Mouse (Mus musculus): ENCODE results near the gene Abcg3.
"Not testable (repeated sequence)": the region's sequence is repeated elsewhere in the genome, so short reads cannot be mapped to it uniquely, and the experiment has no call there.

The Abcg3 gene

DNA sequence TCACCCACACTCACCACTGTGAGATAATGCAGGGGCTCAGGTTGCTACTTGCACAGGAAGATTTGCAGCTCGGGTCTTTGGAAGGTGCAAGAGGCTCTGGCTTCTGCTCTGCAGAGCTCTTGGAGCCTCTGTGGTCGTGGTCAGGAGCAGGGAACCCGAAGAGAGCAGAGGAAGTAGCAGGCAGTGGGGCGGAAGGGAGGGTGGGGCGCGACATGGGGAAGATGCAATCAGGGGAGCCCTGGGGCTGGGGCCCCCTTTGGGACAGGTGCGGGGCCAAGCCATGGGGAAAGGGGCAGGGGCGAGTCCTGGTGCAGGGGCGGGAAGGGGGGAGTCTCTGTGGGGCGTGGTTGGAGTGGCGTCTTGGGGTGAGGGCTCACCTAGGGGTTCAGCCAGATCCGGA, at the start of gene Abcg3:
Abcg3 (minus strand) TSS at position 184 of the 400 bp plus-strand sequence.
- DNase-seq (ENCODE audit: low spot score), result no peak

DNA sequence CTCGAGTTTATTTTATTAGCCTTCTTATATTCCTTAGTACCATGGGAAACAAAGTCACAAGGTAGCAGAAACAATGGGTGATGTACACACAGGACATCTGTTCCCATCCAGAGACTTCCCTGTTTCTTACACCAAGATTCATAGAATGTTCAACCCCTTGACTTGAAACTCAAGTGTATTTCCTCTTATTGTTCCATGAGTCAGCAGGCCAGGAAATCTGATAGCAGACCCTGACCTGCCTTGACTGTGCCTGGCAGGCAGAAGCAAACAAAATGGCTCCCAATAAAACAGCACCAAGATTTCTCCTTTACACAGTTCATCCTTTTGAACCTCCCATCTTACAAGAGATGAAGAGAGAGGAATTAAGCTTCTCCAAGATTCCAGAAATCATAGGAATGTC, 30.0 kb upstream of the Abcg3 start:
- DNase-seq (ENCODE audit: low spot score), result no peak

DNA sequence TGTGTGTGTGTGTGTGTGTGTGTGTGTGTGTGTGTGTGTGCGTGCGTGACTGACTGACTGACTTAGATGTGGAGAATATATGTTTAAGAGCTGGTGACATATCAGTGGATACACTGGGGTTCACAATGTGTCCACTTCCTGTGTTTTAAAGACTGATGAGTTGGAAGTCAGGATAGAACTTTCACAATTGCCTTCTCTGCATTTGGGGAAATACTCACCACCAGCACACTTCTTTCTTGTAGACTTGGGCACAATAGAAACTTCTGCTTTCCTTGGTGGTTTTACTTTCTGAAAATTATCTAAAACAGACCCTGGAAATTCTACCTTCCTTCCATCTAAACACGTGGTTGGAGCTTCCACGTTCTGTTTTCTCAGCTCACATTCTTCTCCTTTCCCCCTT, 29.1 kb upstream of the Abcg3 start:
- no peak for DNase-seq (ENCODE audit: low spot score)

DNA sequence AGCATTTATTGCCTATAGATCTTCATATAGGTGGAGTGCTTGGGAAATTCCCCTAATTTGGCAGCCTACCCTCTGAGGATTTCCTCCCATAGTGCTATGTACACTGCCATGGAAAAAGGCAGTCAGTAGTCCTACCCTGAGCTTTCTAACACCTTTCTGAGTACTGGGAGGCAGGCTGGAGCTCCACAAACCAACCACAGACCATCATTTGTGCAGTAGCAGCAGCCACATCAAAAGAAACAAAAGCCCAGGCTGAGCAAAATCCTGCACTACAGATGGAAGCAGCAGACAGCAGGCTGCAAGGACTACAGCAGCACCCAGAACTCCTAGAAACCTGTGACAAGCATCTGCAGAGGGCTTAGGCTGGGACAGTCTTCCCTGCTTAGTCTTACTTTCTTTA, 27.9 kb upstream of the Abcg3 start:
- DNase-seq (ENCODE audit: low spot score), result no peak

- DNase-seq (ENCODE audit: low spot score), result no peak
Measured at GRCm38 (mm10) chr5:104989411-104989810, 6.9 kb upstream of the Abcg3 start.

GRCm38 (mm10) chr5:104988000-104988399, 5.5 kb upstream of the Abcg3 start:
- DNase-seq (ENCODE audit: low spot score), result no peak

DNA sequence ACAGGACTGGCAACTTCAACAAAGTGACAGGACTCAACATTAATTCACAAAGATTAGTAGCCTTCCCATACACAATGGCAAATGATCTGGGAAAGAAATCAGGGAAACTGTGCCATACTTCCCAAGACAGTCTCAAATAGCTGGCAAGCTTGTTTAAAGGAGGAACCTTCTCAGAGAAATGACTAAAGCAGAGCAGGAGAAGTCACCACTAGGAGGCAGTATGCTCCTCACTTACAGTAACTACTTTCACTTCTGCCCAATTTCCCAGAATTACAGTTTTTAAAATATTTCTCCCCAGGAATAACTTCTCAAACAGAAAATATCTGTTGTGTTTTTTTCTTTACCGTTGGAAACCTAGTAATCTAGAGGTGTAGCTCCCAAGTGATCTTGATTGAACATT, 4.2 kb upstream of the Abcg3 start:
- no peak for DNase-seq (ENCODE audit: low spot score)

DNA sequence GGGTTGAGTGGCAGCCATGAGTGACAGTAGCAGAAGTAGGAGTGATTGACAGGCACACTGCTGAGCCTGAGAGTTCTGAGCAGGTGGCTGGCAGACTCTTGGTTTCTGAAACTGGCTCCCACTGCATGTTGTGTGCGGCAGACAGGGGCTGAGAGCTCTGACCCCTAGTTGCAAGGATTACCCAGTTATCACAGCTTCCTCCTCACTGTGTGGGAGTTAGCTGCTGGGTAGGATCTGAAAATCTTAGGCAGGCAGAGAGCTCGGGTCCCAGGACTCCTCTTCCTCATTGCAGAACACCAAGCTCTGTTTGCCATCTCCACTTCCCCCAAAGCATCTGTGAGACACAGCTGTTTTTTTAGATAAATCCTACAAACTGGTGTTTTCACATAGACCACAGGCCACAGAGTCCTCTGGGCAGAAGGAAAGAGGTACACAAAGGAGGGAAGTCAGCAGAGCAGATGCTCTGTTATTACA, 3.4 kb downstream of the Abcg3 start:
- DNase-seq (ENCODE audit: low spot score), result no peak

- no peak for DNase-seq (ENCODE audit: low spot score)
Measured at GRCm38 (mm10) chr5:104958141-104958793, 24.3 kb downstream of the Abcg3 start.

- DNase-seq (ENCODE audit: low spot score), result no peak
Measured at GRCm38 (mm10) chr5:104955208-104955607, 27.3 kb downstream of the Abcg3 start.

DNA sequence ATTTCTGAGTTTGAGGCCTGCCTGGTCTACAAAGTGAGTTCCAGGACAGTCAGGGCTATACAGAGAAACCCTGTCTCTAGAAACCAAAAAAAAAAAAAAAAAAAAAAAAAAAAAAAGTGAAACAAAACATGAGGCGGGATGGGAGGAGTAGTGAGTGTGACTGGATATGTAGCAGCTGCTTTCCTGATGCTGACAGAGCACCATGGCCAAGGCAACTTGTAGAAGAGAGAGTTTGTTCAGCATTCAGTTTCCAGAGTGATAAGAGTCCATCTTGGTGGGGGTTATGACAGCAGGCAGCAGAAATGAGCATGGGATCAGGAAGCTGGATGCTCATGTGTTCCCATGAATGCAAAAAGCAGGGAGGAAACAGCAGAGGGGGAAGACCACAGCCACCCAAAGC, 35.6 kb downstream of the Abcg3 start:
- no peak for DNase-seq (ENCODE audit: low spot score)

DNA sequence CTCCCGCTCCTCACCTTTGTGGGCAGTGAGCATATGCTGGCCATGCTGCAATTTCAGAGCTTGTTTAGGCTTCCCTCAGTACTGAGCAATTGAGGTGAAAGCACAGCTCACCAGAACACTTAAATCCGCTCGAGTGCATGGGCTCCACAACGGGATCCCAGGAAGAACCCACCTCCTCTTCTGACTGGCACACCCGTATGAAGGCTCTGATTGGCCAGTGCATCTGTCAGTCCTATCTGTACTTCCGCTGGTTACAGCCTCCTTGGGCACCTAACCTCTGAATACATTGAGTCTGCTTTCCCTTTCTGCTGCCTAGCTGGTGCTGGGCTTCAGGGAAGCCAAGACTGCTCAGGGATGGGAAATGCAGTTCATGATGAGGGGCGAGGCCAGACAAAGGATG, 48.4 kb downstream of the Abcg3 start:
- no peak for DNase-seq (ENCODE audit: low spot score)

DNA sequence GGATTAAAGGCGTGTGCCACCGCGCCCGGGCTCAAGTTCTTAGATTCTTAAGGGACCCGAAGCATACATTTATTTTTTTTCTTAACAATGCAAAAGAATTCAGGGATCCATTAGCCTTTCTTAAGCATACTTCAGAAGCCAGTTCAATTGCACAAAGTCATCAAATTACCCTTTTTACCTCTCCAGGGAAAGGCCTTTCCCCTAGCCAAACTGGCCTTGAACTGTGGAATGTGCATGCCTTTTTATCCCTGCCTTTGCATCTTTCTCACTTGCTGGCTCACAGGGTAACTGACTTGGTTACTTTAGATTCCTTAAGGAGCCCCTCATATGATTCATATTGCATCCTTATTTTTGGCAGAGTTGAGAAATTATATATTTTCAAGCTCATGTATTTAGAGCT, 76.0 kb downstream of the Abcg3 start:
- not testable (repeated sequence) for DNase-seq (ENCODE audit: low spot score)

Measured in testis, postnatal 10 days (tissue).